Mouse (Mus musculus): ENCODE data around the gene Ppp1r9b.

The Ppp1r9b gene

DNA sequence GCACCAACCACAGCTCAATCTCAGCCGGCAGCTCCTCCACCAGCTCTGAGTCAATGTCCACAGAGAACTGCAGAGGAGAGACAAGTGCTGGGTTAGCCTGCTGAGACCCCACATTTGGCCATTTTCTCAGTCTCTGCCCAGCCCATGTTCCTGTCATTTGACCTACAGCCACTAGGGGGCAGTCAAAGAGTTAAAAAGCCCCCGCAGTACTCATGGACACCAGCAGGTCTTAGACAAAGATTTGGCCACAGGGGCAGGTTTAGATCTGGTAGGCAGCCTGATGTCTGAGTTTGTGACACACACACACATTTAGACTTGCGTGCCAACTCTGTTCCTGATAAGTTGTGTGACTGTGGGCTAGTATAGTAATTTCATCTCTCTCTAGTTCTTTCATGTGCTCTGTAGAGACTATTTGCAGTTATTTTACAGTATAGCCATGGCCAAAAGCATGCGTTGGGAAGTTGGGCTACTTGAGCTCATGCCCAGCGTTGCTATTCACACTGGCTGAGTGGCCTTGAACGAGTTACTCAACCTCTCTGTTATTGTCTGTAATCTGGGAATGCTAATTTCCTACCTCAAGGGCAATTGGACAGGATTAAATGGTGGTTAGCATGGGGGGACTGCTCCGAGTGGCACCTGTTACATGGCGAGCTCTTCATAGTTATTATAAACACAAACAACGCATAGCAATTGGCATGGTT is 56.3 kb downstream of the Ppp1r9b start:
- no peak for DNase-seq (ENCODE audit: low spot score)

DNA sequence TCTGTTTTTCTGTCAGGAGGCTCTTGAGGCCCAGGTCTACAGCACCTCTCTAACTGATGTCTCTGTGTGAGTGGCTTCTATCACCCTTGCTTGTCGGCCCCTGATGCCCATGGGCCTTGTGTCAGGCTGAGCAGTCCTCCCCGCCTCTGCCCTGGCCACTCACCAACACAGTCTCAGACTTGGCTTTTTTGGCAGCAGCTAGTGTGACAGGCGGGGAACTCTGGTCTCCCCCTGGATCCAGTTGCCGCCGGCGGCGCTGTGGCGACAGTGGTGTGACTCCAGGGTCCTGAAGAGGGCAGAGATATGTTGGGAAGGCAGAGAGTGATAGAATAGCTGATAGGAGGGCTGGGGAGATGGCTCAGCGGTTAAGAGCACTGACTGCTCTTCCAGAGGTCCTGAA is 62.2 kb downstream of the Ppp1r9b start:
- DNase-seq (ENCODE audit: low spot score) = no peak

All from left cerebral cortex, adult 11 months (tissue).